Mouse (Mus musculus): ENCODE results near the gene Dnase1. TPM values are rescaled to one million over a fixed set of nuclear protein-coding genes. Genes with fewer than 3 reads are reported as not detected.

Dnase1 gene
- polyA plus RNA-seq, 1 experiment from 2014 or later: 2.5 TPM

- H3K4me2 ChIP-seq: no peak overlapping the region
- no peak for ATAC-seq (replicated peaks; ENCODE audit: insufficient number of reproducible peaks, insufficient read depth, low FRiP score, low read depth)
- no peaks in the 10 kb centered on the region for H3K27me3 ChIP-seq
- H3K9me3 ChIP-seq (replicated peaks): no peaks in the 10 kb centered on the region
- H3K9ac ChIP-seq: no peak overlapping the region
- H3K36me3 ChIP-seq: peaks cover 85% of the 10 kb centered on the region
- WGBS: 92% methylated on average over 8 of the region's 8 CpGs
- no peak overlapping the region for H3K4me3 ChIP-seq
- H3K4me1 ChIP-seq (replicated peaks): no peaks in the 10 kb centered on the region
- no peak overlapping the region for H3K27ac ChIP-seq
These were observed 50.6 kb downstream of the Dnase1 start for GRCm38 (mm10) chr16:4087214-4087913.

Small RNA genes lying within 50 kb of the gene (microRNA-seq; reads per million reads assigned to microRNA genes)
- not detected for gene Gm23413

Other genes with a start within 250 kb of the Dnase1 start
- not detected in 2 replicates for gene Olfr15, start 206.1 kb upstream of the Dnase1 start, polyA plus RNA-seq (2015; fragmentation: Nextera tagmentation; extraction: Ambion mirVana)
- 0.71 and 0.77 TPM in 2 replicates for gene Zfp174, start 189.7 kb upstream of the Dnase1 start, polyA plus RNA-seq (2015; fragmentation: Nextera tagmentation; extraction: Ambion mirVana)
- gene Naa60, start 164.6 kb upstream of the Dnase1 start, polyA plus RNA-seq (2015; fragmentation: Nextera tagmentation; extraction: Ambion mirVana): 29.6 and 40.6 TPM in 2 replicates
- gene Zfp597, start 152.4 kb upstream of the Dnase1 start, polyA plus RNA-seq (2015; fragmentation: Nextera tagmentation; extraction: Ambion mirVana): 5.3 and 5.4 TPM in 2 replicates
- gene Gm20695, start 152.3 kb upstream of the Dnase1 start, polyA plus RNA-seq (2015; fragmentation: Nextera tagmentation; extraction: Ambion mirVana): 0.58 and 0.93 TPM in 2 replicates
- 7.7 and 8.5 TPM in 2 replicates for gene 1700037C18Rik, start 128.3 kb upstream of the Dnase1 start, polyA plus RNA-seq (2015; fragmentation: Nextera tagmentation; extraction: Ambion mirVana)
- gene Cluap1, start 128.1 kb upstream of the Dnase1 start, polyA plus RNA-seq (2015; fragmentation: Nextera tagmentation; extraction: Ambion mirVana): 14.2 and 15.6 TPM in 2 replicates
- 1.3 and 2.2 TPM in 2 replicates for gene Nlrc3, start 60.3 kb upstream of the Dnase1 start, polyA plus RNA-seq (2015; fragmentation: Nextera tagmentation; extraction: Ambion mirVana)
- gene Slx4, start 33.2 kb upstream of the Dnase1 start, polyA plus RNA-seq (2015; fragmentation: Nextera tagmentation; extraction: Ambion mirVana): 8.3 and 10.6 TPM in 2 replicates
- 102 and 110 TPM in 2 replicates for gene Trap1, start 40.9 kb downstream of the Dnase1 start, polyA plus RNA-seq (2015; fragmentation: Nextera tagmentation; extraction: Ambion mirVana)
- gene Crebbp, start 177.1 kb downstream of the Dnase1 start, polyA plus RNA-seq (2015; fragmentation: Nextera tagmentation; extraction: Ambion mirVana): 19.6 and 21.6 TPM in 2 replicates